Mouse (Mus musculus): Measurements from ENCODE around the gene Hlcs. TPM values are rescaled to one million over a fixed set of nuclear protein-coding genes. Genes with fewer than 3 reads are reported as not detected.

The Hlcs gene
- polyA plus RNA-seq, 1 experiment from 2014 or later = 7.7 TPM

DNA sequence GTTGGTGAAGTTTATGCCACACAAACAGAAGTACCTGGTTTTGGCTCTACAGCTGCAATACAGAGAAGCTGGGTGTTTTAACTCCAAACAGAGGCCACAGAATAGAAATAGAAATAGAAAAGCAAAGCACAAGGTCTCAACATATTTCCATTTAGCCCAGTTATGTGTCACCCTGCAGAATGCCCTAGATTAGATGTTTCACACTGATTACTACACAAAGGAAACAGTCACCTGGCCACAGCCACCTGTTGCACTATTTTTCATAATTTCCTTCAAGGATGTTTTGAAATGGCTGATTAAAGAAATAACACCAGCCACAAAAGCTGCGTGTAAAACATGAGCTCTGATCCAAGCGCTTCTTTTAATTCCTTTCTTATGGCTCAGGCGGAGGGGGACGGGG lies 82.9 kb downstream of the Hlcs start:
- H3K4me2 ChIP-seq (replicated peaks) = no peak overlapping the region
- H3K9me3 ChIP-seq = no peaks in the 10 kb centered on the region
- no peak overlapping the region for H3K4me3 ChIP-seq (replicated peaks)
- no peaks in the 10 kb centered on the region for H3K4me1 ChIP-seq (replicated peaks)
- no peak for ATAC-seq
- H3K36me3 ChIP-seq = no peaks in the 10 kb centered on the region
- WGBS = 80% methylated on average over 4 of the region's 4 CpGs
- H3K9ac ChIP-seq = no peak overlapping the region
- no peaks in the 10 kb centered on the region for H3K27me3 ChIP-seq (replicated peaks)
- no peak overlapping the region for H3K27ac ChIP-seq

DNA sequence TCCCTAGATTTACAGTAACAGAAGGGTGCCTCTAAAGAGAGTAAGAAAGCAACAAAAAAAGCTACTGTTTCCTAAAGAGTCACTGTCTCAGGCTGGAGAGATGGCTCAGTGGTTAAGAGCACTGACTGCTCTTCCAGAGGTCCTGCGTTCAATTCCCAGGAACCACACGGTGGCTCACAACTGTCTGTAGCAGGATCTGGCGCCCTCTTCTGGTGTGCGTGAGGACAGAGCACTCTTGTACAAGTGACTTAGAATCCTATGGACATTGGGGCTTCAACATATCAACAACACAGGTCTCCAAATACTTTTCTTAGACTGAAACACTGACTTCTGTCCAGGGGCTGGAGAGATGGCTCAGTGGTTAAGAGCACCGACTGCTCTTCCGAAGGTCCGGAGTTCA lies 83.5 kb downstream of the Hlcs start:
- 94% methylated on average over 7 of the region's 7 CpGs for WGBS
- Histone ChIP-seq H3K4me3 (replicated peaks) (no peak overlapping the region), H3K27ac (no peak overlapping the region), H3K36me3 (no peaks in the 10 kb centered on the region), H3K4me2 (replicated peaks) (no peak overlapping the region), H3K4me1 (replicated peaks) (no peaks in the 10 kb centered on the region), H3K27me3 (replicated peaks) (no peaks in the 10 kb centered on the region), H3K9me3 (no peaks in the 10 kb centered on the region), H3K9ac (no peak overlapping the region)
- no peak for ATAC-seq

GRCm38 (mm10) chr16:94228858-94229555 lies 84.4 kb downstream of the Hlcs start:
- H3K4me1 ChIP-seq (replicated peaks) = no peaks in the 10 kb centered on the region
- no peak overlapping the region for H3K4me2 ChIP-seq (replicated peaks)
- no peaks in the 10 kb centered on the region for H3K9me3 ChIP-seq
- H3K27ac ChIP-seq = no peak overlapping the region
- no peaks in the 10 kb centered on the region for H3K27me3 ChIP-seq (replicated peaks)
- no peak overlapping the region for H3K9ac ChIP-seq
- no peaks in the 10 kb centered on the region for H3K36me3 ChIP-seq
- no peak for ATAC-seq
- 84% methylated on average over 18 of the region's 18 CpGs for WGBS
- no peak overlapping the region for H3K4me3 ChIP-seq (replicated peaks)

GRCm38 (mm10) chr16:94227328-94228018 lies 85.9 kb downstream of the Hlcs start:
- ATAC-seq = no peak
- Histone ChIP-seq H3K9ac (no peak overlapping the region), H3K4me3 (replicated peaks) (no peak overlapping the region), H3K27me3 (replicated peaks) (no peaks in the 10 kb centered on the region), H3K36me3 (no peaks in the 10 kb centered on the region), H3K27ac (no peak overlapping the region), H3K4me2 (replicated peaks) (no peak overlapping the region), H3K9me3 (no peaks in the 10 kb centered on the region), H3K4me1 (replicated peaks) (no peaks in the 10 kb centered on the region)
- 59% methylated on average over 18 of the region's 18 CpGs for WGBS

- H3K4me2 ChIP-seq (replicated peaks) = no peak overlapping the region
- no peaks in the 10 kb centered on the region for H3K36me3 ChIP-seq
- WGBS = 68% methylated on average over 8 of the region's 8 CpGs
- H3K4me3 ChIP-seq (replicated peaks) = no peak overlapping the region
- H3K27ac ChIP-seq = no peak overlapping the region
- H3K9me3 ChIP-seq = no peaks in the 10 kb centered on the region
- no peaks in the 10 kb centered on the region for H3K4me1 ChIP-seq (replicated peaks)
- H3K9ac ChIP-seq = no peak overlapping the region
- no peaks in the 10 kb centered on the region for H3K27me3 ChIP-seq (replicated peaks)
- no peak for ATAC-seq
These were observed 90.0 kb downstream of the Hlcs start for GRCm38 (mm10) chr16:94223363-94223720.

GRCm38 (mm10) chr16:94222646-94223362 lies 90.6 kb downstream of the Hlcs start:
- Histone ChIP-seq H3K36me3 (no peaks in the 10 kb centered on the region), H3K9me3 (no peaks in the 10 kb centered on the region), H3K4me2 (replicated peaks) (no peak overlapping the region), H3K27ac (no peak overlapping the region), H3K4me3 (replicated peaks) (no peak overlapping the region), H3K9ac (no peak overlapping the region), H3K27me3 (replicated peaks) (no peaks in the 10 kb centered on the region), H3K4me1 (replicated peaks) (no peaks in the 10 kb centered on the region)
- no peak for ATAC-seq
- WGBS = 47% methylated on average over 11 of the region's 11 CpGs

- H3K9me3 ChIP-seq = no peaks in the 10 kb centered on the region
- no peak overlapping the region for H3K4me3 ChIP-seq (replicated peaks)
- no peak overlapping the region for H3K4me2 ChIP-seq (replicated peaks)
- no peak overlapping the region for H3K9ac ChIP-seq
- no peak overlapping the region for H3K27ac ChIP-seq
- no peak for ATAC-seq
- H3K27me3 ChIP-seq (replicated peaks) = no peaks in the 10 kb centered on the region
- 74% methylated on average over 15 of the region's 15 CpGs for WGBS
- no peaks in the 10 kb centered on the region for H3K36me3 ChIP-seq
- H3K4me1 ChIP-seq (replicated peaks) = no peaks in the 10 kb centered on the region
These were observed 102.5 kb downstream of the Hlcs start for GRCm38 (mm10) chr16:94210689-94211357.

GRCm38 (mm10) chr16:94209626-94210025 lies 103.7 kb downstream of the Hlcs start:
- Histone ChIP-seq H3K27me3 (replicated peaks) (no peaks in the 10 kb centered on the region), H3K9ac (no peak overlapping the region), H3K4me3 (replicated peaks) (no peak overlapping the region), H3K4me2 (replicated peaks) (no peak overlapping the region), H3K27ac (no peak overlapping the region), H3K36me3 (no peaks in the 10 kb centered on the region), H3K9me3 (no peaks in the 10 kb centered on the region), H3K4me1 (replicated peaks) (0 out of 2 replicates have a peak, but pooled peaks cover 4% of the 10 kb centered on the region)
- no peak for ATAC-seq
- WGBS = 67% methylated on average over 3 of the region's 3 CpGs

GRCm38 (mm10) chr16:94208826-94209225 lies 104.5 kb downstream of the Hlcs start:
- Histone ChIP-seq H3K4me2 (replicated peaks) (no peak overlapping the region), H3K27ac (no peak overlapping the region), H3K4me3 (replicated peaks) (no peak overlapping the region), H3K36me3 (no peaks in the 10 kb centered on the region), H3K9me3 (no peaks in the 10 kb centered on the region), H3K9ac (no peak overlapping the region), H3K27me3 (replicated peaks) (no peaks in the 10 kb centered on the region), H3K4me1 (replicated peaks) (0 out of 2 replicates have a peak, but pooled peaks cover 4% of the 10 kb centered on the region)
- ATAC-seq = no peak
- WGBS = 76% methylated on average over 10 of the region's 10 CpGs

DNA sequence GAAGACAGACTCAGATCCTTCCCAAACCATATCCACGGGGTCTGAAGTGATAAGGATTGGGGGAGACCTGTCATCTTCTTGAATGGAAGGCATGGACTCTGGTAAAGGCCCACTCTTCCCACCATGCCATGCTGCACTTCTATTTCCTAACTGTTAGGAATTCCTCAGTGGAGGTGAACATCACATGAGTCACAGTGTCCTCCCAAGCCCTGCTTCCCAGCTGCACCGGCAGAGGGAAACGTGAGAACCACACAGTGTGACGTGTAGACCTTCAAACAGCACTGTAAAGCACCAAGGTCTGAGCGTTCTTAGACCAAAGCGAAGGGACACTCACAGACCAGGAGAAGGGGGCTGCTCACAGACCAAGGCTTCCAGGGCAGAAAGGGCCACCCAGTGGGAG lies 105.2 kb downstream of the Hlcs start:
- no peak overlapping the region for H3K27ac ChIP-seq
- H3K27me3 ChIP-seq (replicated peaks) = no peaks in the 10 kb centered on the region
- WGBS = 83% methylated on average over 6 of the region's 6 CpGs
- no peaks in the 10 kb centered on the region for H3K9me3 ChIP-seq
- H3K36me3 ChIP-seq = no peaks in the 10 kb centered on the region
- H3K9ac ChIP-seq = no peak overlapping the region
- H3K4me3 ChIP-seq (replicated peaks) = no peak overlapping the region
- H3K4me2 ChIP-seq (replicated peaks) = no peak overlapping the region
- no peak for ATAC-seq
- H3K4me1 ChIP-seq (replicated peaks) = 0 out of 2 replicates have a peak, but pooled peaks cover 4% of the 10 kb centered on the region

DNA sequence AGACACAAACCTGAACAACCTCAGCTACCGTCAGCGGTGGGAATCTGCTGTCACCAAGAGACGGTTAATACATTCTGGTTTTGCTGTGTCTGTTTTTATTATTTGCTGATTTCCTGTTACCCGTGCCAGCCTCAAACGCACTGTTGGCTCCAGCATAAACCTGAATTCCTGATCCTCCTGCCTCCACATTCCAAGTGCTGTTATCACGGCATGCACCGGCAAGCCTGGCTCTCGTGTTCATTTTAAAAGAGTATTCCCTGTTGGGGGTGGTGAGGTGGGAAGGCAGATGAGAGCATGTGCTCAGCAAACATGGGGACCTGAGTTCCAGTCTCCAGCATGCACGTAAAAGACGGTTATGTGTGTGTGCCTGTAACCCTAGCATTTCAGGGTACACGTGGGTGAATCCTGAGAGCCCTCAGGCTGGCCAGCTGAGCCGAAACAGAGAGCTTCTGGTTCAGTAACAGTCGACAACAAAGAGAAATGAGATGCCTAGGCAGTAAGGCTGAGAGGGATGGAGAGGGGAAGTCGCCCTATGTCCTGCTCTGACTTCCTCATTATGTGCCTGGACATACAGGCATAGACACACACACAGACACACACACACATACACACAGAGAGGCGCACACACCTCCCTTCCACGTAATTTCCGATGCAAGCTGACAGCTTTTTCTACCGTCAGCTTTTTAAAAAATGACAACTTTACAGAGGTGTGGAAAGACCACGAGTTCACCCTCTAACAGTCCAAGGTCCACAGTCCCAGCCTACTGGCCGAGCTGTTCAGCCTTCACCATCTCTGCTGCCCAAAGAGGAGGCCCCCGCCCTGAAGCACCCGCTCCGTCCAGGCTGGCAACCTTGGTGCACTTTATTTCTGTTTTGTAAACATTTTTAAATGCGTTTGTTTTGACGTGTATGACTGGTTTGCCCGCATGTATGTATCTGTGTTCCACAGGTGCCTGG lies 107.6 kb downstream of the Hlcs start:
- H3K27ac ChIP-seq = no peak overlapping the region
- ATAC-seq = peak; percentile 57; the same call in 1 of the 2 replicates
- WGBS = 53% methylated on average over 26 of the region's 26 CpGs
- H3K9ac ChIP-seq = no peak overlapping the region
- H3K4me3 ChIP-seq (replicated peaks) = no peak overlapping the region
- no peak overlapping the region for H3K4me2 ChIP-seq (replicated peaks)
- H3K9me3 ChIP-seq = no peaks in the 10 kb centered on the region
- 0 out of 2 replicates have a peak, but pooled peaks cover 4% of the 10 kb centered on the region for H3K4me1 ChIP-seq (replicated peaks)
- no peaks in the 10 kb centered on the region for H3K27me3 ChIP-seq (replicated peaks)
- H3K36me3 ChIP-seq = no peaks in the 10 kb centered on the region

Measured in intestine, embryonic 15.5 days (tissue).